Mouse (Mus musculus): ENCODE results near the gene Rangrf. TPM values are rescaled to one million over a fixed set of nuclear protein-coding genes. Genes with fewer than 3 reads are reported as not detected.

Rangrf gene
- total RNA-seq (2021) = 100 to 1,000 TPM in 1 of 2 experiments, 10 to 100 TPM in 1; 80.7 to 100 TPM
- 145 and 169 TPM in 2 replicates for polyA plus RNA-seq (2012; rRNA removed)
- long read RNA-seq, transcript Rangrf-201 (5 exons, 820 nt) = major isoform, 28 of 32 reads
- long read RNA-seq, partial matches to known transcripts = 0 of 32 reads
- long read RNA-seq, other reads (novel, unspliced or antisense) = 2 of 32 reads

GRCm38 (mm10) chr11:68975085-68975484, at the start of gene Rangrf:
Rangrf (minus strand) TSS chr11:68975185.
- intact Hi-C loops (cut with DNase I) = no loop called here
- H3K27me3 ChIP-seq (ENCODE audit: control insufficient read depth, insufficient read depth, low read length) = no peaks in the 10 kb centered on the region
- H3K4me3 ChIP-seq = peak within 1 kb of the TSS; percentile 56; the same call in 1 of the 2 replicates
- H3K36me3 ChIP-seq (ENCODE audit: control insufficient read depth, insufficient read depth, low read length) = no peaks in the 10 kb centered on the region
- WGBS = 71% methylated on average over 7 of the region's 7 CpGs
- H3K9ac ChIP-seq (ENCODE audit: low read depth, low read length) = peak within 1 kb of the TSS; percentile 67; the same call in 1 of the 2 replicates
- H3K27ac ChIP-seq = no peak within 1 kb of the TSS
- TF ChIP-seq CTCF (IDR thresholded peaks at IDR 0.05) = no peak
- no peak for TF ChIP-seq EP300 (IDR thresholded peaks at IDR 0.05; ENCODE audit: insufficient read depth, low read depth, low read length)
- TF ChIP-seq POLR2A (IDR thresholded peaks at IDR 0.05; ENCODE audit: insufficient read depth, low read depth, low read length) = no peak
- H3K79me2 ChIP-seq (replicated peaks; ENCODE audit: control insufficient read depth, insufficient read depth, low read length) = no peaks in the 10 kb centered on the region
- H3K4me1 ChIP-seq (ENCODE audit: control insufficient read depth, insufficient read depth, low read length) = peaks cover 6% of the 10 kb centered on the region
- DNase-seq = no peak

- Histone ChIP-seq H3K36me3 (ENCODE audit: control insufficient read depth, insufficient read depth, low read length) (peaks cover 2% of the 10 kb centered on the region; the same call in 1 of the 2 replicates), H3K79me2 (replicated peaks; ENCODE audit: control insufficient read depth, insufficient read depth, low read length) (peaks cover 5% of the 10 kb centered on the region), H3K4me3 (no peak overlapping the region), H3K27me3 (ENCODE audit: control insufficient read depth, insufficient read depth, low read length) (no peaks in the 10 kb centered on the region), H3K4me1 (ENCODE audit: control insufficient read depth, insufficient read depth, low read length) (peaks cover 4% of the 10 kb centered on the region; the same call in 1 of the 2 replicates), H3K9ac (ENCODE audit: low read depth, low read length) (no peak overlapping the region), H3K27ac (no peak overlapping the region)
- intact Hi-C loops (cut with DNase I) = no loop called here
- DNase-seq = no peak
- no peak for TF ChIP-seq EP300 (IDR thresholded peaks at IDR 0.05; ENCODE audit: insufficient read depth, low read depth, low read length)
Observed at GRCm38 (mm10) chr11:69020691-69021090, 45.7 kb upstream of the Rangrf start.

DNA sequence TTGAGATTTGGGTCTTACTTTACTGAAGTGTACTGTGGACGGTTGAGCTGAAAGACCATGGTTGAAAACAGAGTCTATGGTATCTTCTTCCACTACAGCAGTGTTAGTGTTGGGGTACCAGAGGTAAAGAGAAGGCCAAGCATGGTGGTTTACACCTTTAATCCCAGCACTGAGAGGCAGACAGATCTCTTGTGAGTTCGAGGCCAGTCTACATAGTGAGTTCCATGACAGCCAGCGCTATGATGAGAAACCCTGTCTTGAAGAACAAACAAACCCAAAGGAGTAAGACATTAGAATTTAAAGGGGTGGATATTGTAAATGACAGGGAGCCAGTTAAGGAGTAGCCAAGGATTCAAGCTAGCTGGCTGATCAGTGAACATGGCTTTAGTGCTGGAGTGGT, 41.8 kb upstream of the Rangrf start:
- Histone ChIP-seq H3K79me2 (replicated peaks; ENCODE audit: control insufficient read depth, insufficient read depth, low read length) (peaks cover 5% of the 10 kb centered on the region), H3K4me1 (ENCODE audit: control insufficient read depth, insufficient read depth, low read length) (peaks cover 4% of the 10 kb centered on the region; the same call in 1 of the 2 replicates), H3K9ac (ENCODE audit: low read depth, low read length) (peak overlapping the region; percentile 81), H3K27me3 (ENCODE audit: control insufficient read depth, insufficient read depth, low read length) (no peaks in the 10 kb centered on the region), H3K36me3 (ENCODE audit: control insufficient read depth, insufficient read depth, low read length) (peaks cover 2% of the 10 kb centered on the region; the same call in 1 of the 2 replicates), H3K27ac (no peak overlapping the region), H3K4me3 (peak overlapping the region; percentile 64; the same call in 1 of the 2 replicates)
- no peak for DNase-seq
- 53% methylated on average over 3 of the region's 3 CpGs for WGBS
- intact Hi-C loops (cut with DNase I) = no loop called here
- TF ChIP-seq CTCF (IDR thresholded peaks at IDR 0.05) = no peak
- no peak for TF ChIP-seq EP300 (IDR thresholded peaks at IDR 0.05; ENCODE audit: insufficient read depth, low read depth, low read length)
- TF ChIP-seq POLR2A (IDR thresholded peaks at IDR 0.05; ENCODE audit: insufficient read depth, low read depth, low read length) = no peak

GRCm38 (mm10) chr11:69015644-69016441, 40.9 kb upstream of the Rangrf start, which contains the start of gene Ctc1:
Ctc1 (plus strand) TSS chr11:69015911.
- peak within 1 kb of the TSS; percentile 96 for H3K27ac ChIP-seq
- WGBS = 1% methylated on average over 38 of the region's 38 CpGs
- TF ChIP-seq CTCF (IDR thresholded peaks at IDR 0.05) (peak; percentile 81), EP300 (IDR thresholded peaks at IDR 0.05; ENCODE audit: insufficient read depth, low read depth, low read length) (no peak; the same call in 1 of the 2 replicates), POLR2A (IDR thresholded peaks at IDR 0.05; ENCODE audit: insufficient read depth, low read depth, low read length) (peak; percentile 97)
- H3K79me2 ChIP-seq (replicated peaks; ENCODE audit: control insufficient read depth, insufficient read depth, low read length) = peaks cover 5% of the 10 kb centered on the region
- DNase-seq = peak; percentile 92
- peaks cover 2% of the 10 kb centered on the region; the same call in 1 of the 2 replicates for H3K36me3 ChIP-seq (ENCODE audit: control insufficient read depth, insufficient read depth, low read length)
- H3K4me1 ChIP-seq (ENCODE audit: control insufficient read depth, insufficient read depth, low read length) = peaks cover 5% of the 10 kb centered on the region; the same call in 1 of the 2 replicates
- peak within 1 kb of the TSS; percentile 64 for H3K4me3 ChIP-seq
- peak within 1 kb of the TSS; percentile 81 for H3K9ac ChIP-seq (ENCODE audit: low read depth, low read length)
- intact Hi-C loops (cut with DNase I) = no loop called here
- no peaks in the 10 kb centered on the region for H3K27me3 ChIP-seq (ENCODE audit: control insufficient read depth, insufficient read depth, low read length)

DNA sequence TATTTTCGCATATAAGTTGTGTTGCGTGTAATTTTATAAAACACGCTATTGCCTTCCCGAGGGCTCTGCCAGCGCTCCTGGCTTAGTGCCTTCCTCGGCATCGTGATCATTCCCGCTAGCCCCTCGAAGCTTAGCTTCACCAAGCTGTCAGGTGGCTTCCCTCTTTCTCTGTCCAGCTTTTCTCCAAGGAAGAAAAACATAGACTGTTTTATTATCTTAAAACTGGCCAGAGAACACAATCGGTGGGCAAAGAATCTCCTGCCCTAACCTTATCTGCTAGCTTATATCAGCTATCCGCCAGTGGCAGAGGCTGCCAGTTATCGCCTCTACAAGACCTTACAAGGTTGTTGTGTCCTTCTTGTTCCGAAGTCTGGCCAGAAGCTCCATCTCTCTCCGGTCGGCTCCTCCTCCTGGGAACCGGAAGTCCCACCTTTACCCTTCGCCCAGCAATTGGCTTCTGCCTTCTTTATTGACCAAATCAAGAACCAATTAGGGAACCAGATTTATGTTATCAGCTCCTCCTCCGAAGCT, 37.2 kb upstream of the Rangrf start:
- peak; percentile 88 to 92 for DNase-seq
- Histone ChIP-seq H3K4me1 (ENCODE audit: control insufficient read depth, insufficient read depth, low read length) (peaks cover 6% of the 10 kb centered on the region), H3K27ac (peak overlapping the region; percentile 89), H3K9ac (ENCODE audit: low read depth, low read length) (peak overlapping the region; percentile 52), H3K27me3 (ENCODE audit: control insufficient read depth, insufficient read depth, low read length) (no peaks in the 10 kb centered on the region), H3K79me2 (replicated peaks; ENCODE audit: control insufficient read depth, insufficient read depth, low read length) (peaks cover 5% of the 10 kb centered on the region), H3K36me3 (ENCODE audit: control insufficient read depth, insufficient read depth, low read length) (peaks cover 2% of the 10 kb centered on the region; the same call in 1 of the 2 replicates), H3K4me3 (peak overlapping the region; percentile 77)
- WGBS = under 1% methylated on average over 18 of the region's 18 CpGs
- intact Hi-C loops (cut with DNase I) = no loop called here
- no peak for TF ChIP-seq CTCF (IDR thresholded peaks at IDR 0.05)
- TF ChIP-seq POLR2A (IDR thresholded peaks at IDR 0.05; ENCODE audit: insufficient read depth, low read depth, low read length) = peak; percentile 97
- TF ChIP-seq EP300 (IDR thresholded peaks at IDR 0.05; ENCODE audit: insufficient read depth, low read depth, low read length) = 0 out of 2 replicates have a peak, but pooled peaks have one; percentile 54
